Mouse (Mus musculus) layer of hippocampus, postnatal 14 days (tissue): Measurements from ENCODE around the gene Prps2. TPM values are rescaled to one million over a fixed set of nuclear protein-coding genes. Genes with fewer than 3 reads are reported as not detected.
"Not testable (repeated sequence)": the region's sequence is repeated elsewhere in the genome, so short reads cannot be mapped to it uniquely, and the experiment has no call there.

ENCODE experiments used
- DNase-seq, 2 experiments: peaks; one replicate each; pipeline ENCODE4 v3.0.0; 2021 to 2022; ENCODE audit warnings: low spot score in 2 of 2, mixed read lengths in 1 of 2
- total RNA-seq, 2 experiments: library from RNA; stranded (reverse); gene quantifications; 2 replicates each; pipeline ENCODE4 v1.2.3; 2021

The Prps2 gene
- total RNA-seq, 2 experiments from 2014 or later: 21.8 to 25.9 TPM

- no peak for DNase-seq
These were observed 54.0 kb downstream of the Prps2 start for GRCm38 (mm10) chrX:167328519-167328918.

- DNase-seq: no peak
These were observed 58.8 kb downstream of the Prps2 start for GRCm38 (mm10) chrX:167323742-167324141.

- no peak for DNase-seq
These were observed 61.2 kb downstream of the Prps2 start for GRCm38 (mm10) chrX:167321233-167321806.

GRCm38 (mm10) chrX:167318819-167319396 lies 63.6 kb downstream of the Prps2 start:
- no peak for DNase-seq

- DNase-seq: no peak
These were observed 66.8 kb downstream of the Prps2 start for GRCm38 (mm10) chrX:167315766-167316165.

GRCm38 (mm10) chrX:167315093-167315726 lies 67.3 kb downstream of the Prps2 start:
- no peak for DNase-seq

- DNase-seq: not testable (repeated sequence)
These were observed 80.5 kb downstream of the Prps2 start for GRCm38 (mm10) chrX:167302061-167302460.

Other genes starting within 250 kb of the Prps2 start
- 1,000 to 10,000 TPM; 1,983 to 2,031 TPM for gene Tmsb4x, start 173.4 kb downstream of the Prps2 start, total RNA-seq
- gene Tlr8, start 118.4 kb downstream of the Prps2 start, total RNA-seq: under 1 TPM; 0.12 to 0.53 TPM
- 1 to 10 TPM; 4.4 to 5.1 TPM for gene Tlr7, start 52.2 kb downstream of the Prps2 start, total RNA-seq